Comparison of ENCODE assay signal across 7 mouse cellular contexts in the genomic region with DNA sequence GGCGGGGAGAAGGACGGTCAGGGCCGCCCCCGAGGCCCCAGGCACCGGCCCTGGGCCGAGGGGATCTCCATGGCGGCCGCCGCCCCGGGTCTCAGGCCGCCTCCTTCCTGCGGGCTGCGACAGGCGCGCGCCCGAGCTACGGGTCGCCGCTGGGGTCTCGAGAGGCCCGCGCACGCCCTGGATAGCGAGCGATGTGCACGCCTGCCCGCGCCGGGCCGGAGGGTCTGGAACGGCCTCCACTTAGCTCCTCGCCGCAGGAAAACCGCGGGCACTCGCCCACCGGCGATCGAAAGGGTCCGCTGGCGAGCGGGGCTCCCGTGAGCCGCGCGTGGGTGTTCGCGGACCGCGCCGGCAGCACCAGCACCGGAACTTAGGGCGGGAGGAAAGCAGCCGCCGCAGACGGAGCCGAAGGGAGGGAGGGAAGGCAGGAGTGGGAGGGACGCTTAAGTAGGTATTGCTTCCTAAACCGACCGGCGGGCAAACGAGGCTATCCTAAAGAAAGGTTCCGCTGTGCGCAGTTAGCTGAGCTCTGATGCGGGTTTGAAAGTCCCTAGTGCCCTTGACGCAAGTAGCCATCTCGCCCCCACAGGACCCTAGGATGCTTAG. TPM values are rescaled to one million over a fixed set of nuclear protein-coding genes. Genes with fewer than 3 reads are reported as not detected.
DNase-seq lines count a peak whose midpoint lies in the region; ATAC-seq lines count a peak whose summit lies in the region.

Gene Fem1b (minus strand): TSS at position 419 of the 606 bp plus-strand sequence.

- no peaks in the 10 kb centered on the region for H3K36me3 ChIP-seq in embryonic facial prominence, embryonic 10.5 days (replicated peaks)
- H3K36me3 ChIP-seq in limb, embryonic 10.5 days = peaks cover 7% of the 10 kb centered on the region; the same call in 1 of the 2 replicates
- no peaks in the 10 kb centered on the region for H3K36me3 ChIP-seq in midbrain, embryonic 13.5 days

- H3K4me1 ChIP-seq in embryonic facial prominence, embryonic 10.5 days = peaks cover 37% of the 10 kb centered on the region
- H3K4me1 ChIP-seq in limb, embryonic 10.5 days = peaks cover 31% of the 10 kb centered on the region
- H3K4me1 ChIP-seq in midbrain, embryonic 13.5 days (replicated peaks) = peaks cover 36% of the 10 kb centered on the region

- H3K27me3 ChIP-seq in embryonic facial prominence, embryonic 10.5 days (replicated peaks; ENCODE audit: low read depth, poor library complexity, severe bottlenecking) = no peaks in the 10 kb centered on the region
- H3K27me3 ChIP-seq in limb, embryonic 10.5 days (ENCODE audit: low read depth, poor library complexity, severe bottlenecking) = no peaks in the 10 kb centered on the region
- no peaks in the 10 kb centered on the region; the same call in 1 of the 2 replicates for H3K27me3 ChIP-seq in midbrain, embryonic 13.5 days

- H3K9me3 ChIP-seq in embryonic facial prominence, embryonic 10.5 days = no peaks in the 10 kb centered on the region
- H3K9me3 ChIP-seq in limb, embryonic 10.5 days (replicated peaks) = no peaks in the 10 kb centered on the region
- no peaks in the 10 kb centered on the region for H3K9me3 ChIP-seq in midbrain, embryonic 13.5 days

- peak within 1 kb of the TSS; percentile 79 for H3K4me2 ChIP-seq in midbrain, embryonic 13.5 days (replicated peaks)

- ATAC-seq in granulocyte monocyte progenitor cell, adult 5-6 weeks (replicated peaks; ENCODE audit: poor library complexity, severe bottlenecking) = peak; percentile 92
- peak; percentile 93 for ATAC-seq in midbrain, embryonic 13.5 days

- under 1% methylated on average over 67 of the region's 68 CpGs for WGBS in embryonic facial prominence, embryonic 10.5 days
- WGBS in limb, embryonic 10.5 days = under 1% methylated on average over 68 of the region's 68 CpGs
- WGBS in midbrain, embryonic 13.5 days = under 1% methylated on average over 62 of the region's 68 CpGs

- peak; percentile 93 for DNase-seq in adrenal gland, postnatal 10 days
- DNase-seq in embryonic facial prominence, embryonic 10.5 days (ENCODE audit: low spot score) = peak; percentile 91
- peak; percentile 90 for DNase-seq in kidney, adult 11 months
- DNase-seq in limb, embryonic 10.5 days (ENCODE audit: low spot score) = peak; percentile 92
- peak; percentile 82 for DNase-seq in spleen, adult 12 weeks (ENCODE audit: low spot score)

- peak within 1 kb of the TSS; percentile 97 for H3K27ac ChIP-seq in embryonic facial prominence, embryonic 10.5 days (replicated peaks)
- H3K27ac ChIP-seq in limb, embryonic 10.5 days = peak within 1 kb of the TSS; percentile 95
- peak within 1 kb of the TSS; percentile 98 for H3K27ac ChIP-seq in midbrain, embryonic 13.5 days

- H3K9ac ChIP-seq in midbrain, embryonic 13.5 days (replicated peaks) = peak within 1 kb of the TSS; percentile 92

- H3K4me3 ChIP-seq in embryonic facial prominence, embryonic 10.5 days = peak within 1 kb of the TSS; percentile 71
- peak within 1 kb of the TSS; percentile 94 for H3K4me3 ChIP-seq in limb, embryonic 10.5 days
- H3K4me3 ChIP-seq in midbrain, embryonic 13.5 days (replicated peaks) = peak within 1 kb of the TSS; percentile 75

RNA-seq across cellular contexts. Expression of gene Fem1b, which starts in this region (rescaled TPM):
- total RNA-seq in adrenal gland, postnatal 10 days (2021) = 10 to 100 TPM; 34.5 to 37.6 TPM
- polyA plus RNA-seq in embryonic facial prominence, embryonic 10.5 days (2016; fragmentation: Nextera tagmentation; extraction: Ambion mirVana) = 30.2 and 30.3 TPM in 2 replicates
- 22.2 and 27.5 TPM in 2 replicates for total RNA-seq in granulocyte monocyte progenitor cell, adult 5-6 weeks (2014; fragmentation: Nextera tagmentation)
- total RNA-seq in granulocyte monocyte progenitor cell, adult 5-6 weeks (2017) = 43.9 and 53.9 TPM in 2 replicates
- polyA plus RNA-seq in limb, embryonic 10.5 days (2016; fragmentation: Nextera tagmentation; extraction: Ambion mirVana) = 27.3 and 30.3 TPM in 2 replicates
- 56.2 and 58.1 TPM in 2 replicates for polyA plus RNA-seq in midbrain, embryonic 13.5 days (2015; fragmentation: Nextera tagmentation; extraction: Ambion mirVana)

Comparison
In these comparisons a context has a peak if more than half of its experiments do, and no peak if none do; other contexts are left out.
1. Peak in every context shown above with its lines: DNase-seq, ATAC-seq, H3K4me3 ChIP-seq and H3K27ac ChIP-seq.